Mouse (Mus musculus): ENCODE results near the gene Vopp1.

Vopp1 gene

GRCm38 (mm10) chr6:57784251-57784650 lies 40.7 kb downstream of the Vopp1 start:
- no peak for DNase-seq (ENCODE audit: extremely low read depth, low read depth, low spot score)

GRCm38 (mm10) chr6:57782658-57783057 lies 42.3 kb downstream of the Vopp1 start:
- DNase-seq (ENCODE audit: extremely low read depth, low read depth, low spot score): no peak

- DNase-seq (ENCODE audit: extremely low read depth, low read depth, low spot score): no peak
Measured at GRCm38 (mm10) chr6:57780359-57780758, 44.6 kb downstream of the Vopp1 start.

GRCm38 (mm10) chr6:57773792-57774191 lies 51.2 kb downstream of the Vopp1 start:
- no peak for DNase-seq (ENCODE audit: extremely low read depth, low read depth, low spot score)

DNA sequence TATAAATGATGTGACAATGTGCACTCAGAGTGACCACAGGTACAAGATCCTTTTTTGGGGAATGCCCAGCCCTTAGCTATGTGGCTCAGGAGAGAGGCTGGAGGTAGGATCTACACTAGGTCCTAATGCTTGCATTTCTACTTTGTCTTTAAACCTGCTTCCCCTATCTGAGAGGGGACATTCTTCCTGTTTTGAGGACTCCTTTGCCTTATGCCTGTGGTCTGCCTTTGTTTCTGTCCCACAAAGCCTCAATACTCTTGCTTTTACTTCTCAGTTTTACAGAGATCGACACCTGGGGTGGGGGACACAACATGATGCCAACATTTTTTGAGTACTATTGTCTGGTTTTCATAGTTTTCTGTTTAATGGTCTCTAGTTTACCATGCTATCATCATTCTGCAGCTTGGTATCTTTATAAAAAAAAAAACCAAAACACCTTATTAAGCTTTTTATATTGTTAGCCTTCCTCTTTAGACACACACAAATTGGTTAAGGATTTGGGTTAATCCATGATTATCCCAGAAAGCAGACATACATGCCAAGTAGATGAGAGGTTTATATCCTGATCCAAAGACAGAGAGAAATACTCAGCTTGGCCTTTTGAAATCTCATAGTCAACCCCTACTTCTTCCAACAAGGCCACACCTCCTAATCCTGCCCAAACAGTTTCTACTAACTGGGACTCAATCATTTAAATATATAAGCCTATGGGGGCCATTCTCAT lies 54.3 kb downstream of the Vopp1 start:
- DNase-seq (ENCODE audit: extremely low read depth, low read depth, low spot score): no peak

GRCm38 (mm10) chr6:57768948-57769525 lies 55.9 kb downstream of the Vopp1 start:
- DNase-seq (ENCODE audit: extremely low read depth, low read depth, low spot score): no peak

DNA sequence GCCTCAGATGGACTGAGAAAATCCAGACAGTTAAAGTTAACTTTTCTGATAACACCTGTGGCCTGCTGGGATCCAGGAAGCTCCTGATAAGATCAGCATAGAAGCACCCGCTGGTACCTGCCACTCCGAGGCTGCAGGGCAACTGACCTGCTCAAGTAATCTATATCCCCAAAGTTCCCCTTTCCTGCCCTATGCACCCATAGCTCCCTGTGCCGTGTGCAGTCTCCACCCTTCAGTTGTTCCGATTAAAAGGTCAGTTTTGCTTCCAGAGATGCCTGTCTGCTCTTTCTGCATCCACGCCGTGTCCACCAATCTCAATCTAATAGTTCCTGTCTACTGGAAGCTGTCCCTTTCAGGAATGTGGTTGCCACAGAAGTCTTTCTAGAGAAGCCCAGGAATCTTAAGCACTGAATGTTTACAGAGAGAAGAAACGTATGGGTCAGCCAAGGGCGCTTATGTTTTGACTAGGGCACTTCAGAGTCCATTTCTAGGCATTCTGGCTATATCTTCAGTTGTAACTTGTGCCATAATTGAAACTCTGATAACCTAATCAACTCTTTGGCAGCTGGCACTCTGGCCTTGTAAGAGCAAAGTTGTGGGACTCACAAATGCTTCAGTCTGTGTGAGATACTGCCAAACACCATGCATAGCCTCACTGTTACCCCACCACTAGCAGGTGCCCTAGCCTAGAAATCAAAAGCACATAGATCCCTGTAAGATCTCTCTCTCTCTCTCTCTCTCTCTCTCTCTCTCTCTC lies 57.7 kb downstream of the Vopp1 start:
- no peak for DNase-seq (ENCODE audit: extremely low read depth, low read depth, low spot score)

DNA sequence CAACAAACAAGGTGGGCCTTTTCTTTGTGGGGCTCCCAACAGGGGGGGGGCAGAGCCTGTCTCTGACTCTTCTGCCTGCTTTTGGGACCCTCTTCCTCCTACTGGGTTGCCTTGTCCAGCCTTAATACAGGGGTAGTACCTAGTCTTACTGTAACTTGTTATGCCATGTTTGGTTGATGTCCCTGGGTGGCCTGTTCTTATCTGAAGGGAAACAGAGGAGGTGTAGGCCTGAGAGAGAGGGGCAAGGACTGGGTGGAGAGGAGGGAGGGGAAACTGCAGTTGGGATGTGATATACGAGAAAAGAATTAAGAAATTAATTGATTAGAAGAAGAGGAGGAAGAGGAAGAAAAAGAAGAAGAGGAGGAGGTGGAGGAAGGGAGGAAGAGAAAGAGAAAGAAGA lies 58.7 kb downstream of the Vopp1 start:
- no peak for DNase-seq (ENCODE audit: extremely low read depth, low read depth, low spot score)

- no peak for DNase-seq (ENCODE audit: extremely low read depth, low read depth, low spot score)
Measured at GRCm38 (mm10) chr6:57765095-57765878, 59.7 kb downstream of the Vopp1 start.

GRCm38 (mm10) chr6:57763054-57763453 lies 61.9 kb downstream of the Vopp1 start:
- DNase-seq (ENCODE audit: extremely low read depth, low read depth, low spot score): no peak

- no peak for DNase-seq (ENCODE audit: extremely low read depth, low read depth, low spot score)
Measured at GRCm38 (mm10) chr6:57753962-57754759, 70.8 kb downstream of the Vopp1 start.

GRCm38 (mm10) chr6:57745748-57746129 lies 79.2 kb downstream of the Vopp1 start:
- DNase-seq (ENCODE audit: extremely low read depth, low read depth, low spot score): no peak

DNA sequence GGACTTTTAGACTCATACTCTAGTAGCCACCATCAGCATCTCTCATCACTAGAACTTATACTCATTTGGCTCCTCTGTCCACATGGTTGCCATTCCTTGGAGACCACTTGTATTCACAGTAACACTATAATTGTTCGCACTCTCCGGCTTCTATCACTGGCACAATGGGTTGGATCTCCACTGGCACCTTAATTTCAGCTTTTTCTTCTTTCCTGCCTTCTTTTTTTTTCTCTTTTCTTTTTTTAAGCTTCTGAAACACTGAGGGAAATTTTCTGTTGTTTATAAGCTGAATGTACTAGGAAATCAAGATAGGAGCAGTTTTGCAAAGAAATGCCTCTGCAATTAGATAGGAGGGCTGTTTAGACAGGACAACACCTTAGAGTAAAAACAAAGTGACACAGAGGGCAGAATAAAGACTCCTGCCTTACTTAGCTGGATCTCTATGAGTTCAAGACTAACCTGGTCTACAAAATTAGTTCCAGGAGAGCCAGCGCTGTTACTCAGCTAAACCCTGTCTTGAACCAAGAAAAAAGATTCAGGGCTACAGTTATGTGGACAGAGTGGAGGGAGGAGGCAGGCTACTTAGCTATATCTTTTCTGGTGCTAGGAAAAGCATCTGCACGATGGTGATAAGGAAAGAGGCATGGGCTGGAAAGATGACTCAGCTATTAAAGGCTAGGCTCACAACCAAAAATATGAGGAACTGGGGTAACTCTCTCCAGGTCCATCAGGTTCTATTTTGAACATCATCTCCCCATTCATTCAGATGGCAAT lies 79.8 kb downstream of the Vopp1 start:
- DNase-seq (ENCODE audit: extremely low read depth, low read depth, low spot score): no peak

GRCm38 (mm10) chr6:57744123-57744522 lies 80.8 kb downstream of the Vopp1 start:
- DNase-seq (ENCODE audit: extremely low read depth, low read depth, low spot score): no peak

- DNase-seq (ENCODE audit: extremely low read depth, low read depth, low spot score): no peak
Measured at GRCm38 (mm10) chr6:57743333-57743732, 81.6 kb downstream of the Vopp1 start.

DNA sequence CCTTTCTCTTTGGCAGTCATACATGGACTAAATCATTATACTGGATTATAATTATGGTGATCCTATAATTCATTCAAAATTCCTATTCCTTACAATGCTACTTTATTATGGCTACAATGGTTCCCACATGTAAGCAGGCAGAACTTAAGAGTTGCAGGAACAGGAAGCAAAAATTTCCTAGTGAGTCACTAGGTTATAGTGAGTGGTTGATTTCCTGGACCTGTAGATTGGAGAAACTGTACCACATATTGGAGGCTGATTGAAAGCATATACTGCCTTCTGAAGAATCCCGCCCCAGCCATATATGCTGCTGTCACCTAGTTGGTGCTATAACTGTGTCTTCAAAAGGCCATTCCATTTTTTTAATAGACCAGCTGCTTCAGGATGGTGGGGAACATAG lies 82.2 kb downstream of the Vopp1 start:
- no peak for DNase-seq (ENCODE audit: extremely low read depth, low read depth, low spot score)

DNA sequence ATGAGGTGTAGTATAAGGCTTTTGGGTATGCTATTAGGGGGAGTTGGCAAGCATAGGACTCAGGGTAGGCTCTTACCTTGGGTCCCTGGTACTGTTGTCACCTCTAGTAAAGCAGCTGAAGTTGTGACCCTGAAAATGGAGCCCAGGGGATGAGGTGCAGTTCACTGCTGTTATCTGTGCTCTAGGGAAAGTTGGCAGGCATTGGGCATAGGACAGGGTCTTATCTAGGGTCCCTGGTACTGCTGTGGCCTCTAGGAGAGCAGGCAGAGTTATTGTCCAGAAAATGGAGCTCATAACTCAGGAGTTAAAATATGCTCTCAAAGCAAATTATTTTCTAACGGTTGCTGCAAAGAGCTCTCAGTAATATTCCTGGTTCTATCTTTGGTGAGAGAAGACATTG lies 103.6 kb downstream of the Vopp1 start:
- no peak for DNase-seq (ENCODE audit: extremely low read depth, low read depth, low spot score)

DNA sequence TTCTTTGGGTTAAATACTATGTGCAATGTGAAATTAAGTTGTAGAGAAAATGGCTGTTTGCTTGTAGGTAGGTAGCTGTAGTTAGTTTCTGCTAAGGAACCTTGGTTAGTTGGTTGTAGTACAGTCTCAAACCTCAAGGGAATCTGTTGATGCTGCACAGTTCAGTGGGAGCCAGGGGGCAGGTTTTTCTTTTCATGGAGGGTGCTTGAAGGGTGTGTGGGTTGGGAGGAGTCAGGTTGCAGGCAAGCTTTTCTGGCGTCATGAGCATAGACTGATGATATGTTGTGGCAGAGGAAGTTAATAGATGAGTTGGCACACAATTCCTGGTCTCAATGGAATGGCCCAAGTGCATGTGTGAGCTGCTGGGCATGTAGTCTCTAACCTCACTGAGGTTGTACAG lies 113.2 kb downstream of the Vopp1 start:
- no peak for DNase-seq (ENCODE audit: extremely low read depth, low read depth, low spot score)

GRCm38 (mm10) chr6:57706721-57707120 lies 118.2 kb downstream of the Vopp1 start:
- DNase-seq (ENCODE audit: extremely low read depth, low read depth, low spot score): no peak

DNA sequence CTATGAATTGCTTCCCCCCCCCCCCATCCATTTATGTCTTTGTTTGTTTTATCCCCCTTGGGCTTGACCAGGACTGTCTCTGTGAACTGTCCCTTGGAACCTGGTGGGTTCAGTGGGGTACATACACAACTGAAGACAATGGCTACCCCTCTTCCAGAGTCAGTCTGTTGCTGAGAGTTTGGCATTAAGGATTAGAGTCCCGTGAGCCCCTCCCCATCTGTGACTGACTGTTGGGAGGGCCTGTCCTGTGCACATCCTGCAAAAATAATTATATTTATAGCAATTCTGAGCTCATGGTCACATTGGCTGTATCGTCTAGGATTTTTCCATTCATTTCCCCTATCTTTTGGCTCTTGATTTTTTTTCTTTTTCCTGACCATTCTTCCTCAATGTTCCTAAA lies 121.3 kb downstream of the Vopp1 start:
- no peak for DNase-seq (ENCODE audit: extremely low read depth, low read depth, low spot score)

Measured in fat pad, adult 2 months (tissue).